ENCODE assay signal across 7 mouse cellular contexts in genomic region chr3:146345308-146345780, GRCm38 (mm10). TPM values are rescaled to one million over a fixed set of nuclear protein-coding genes. Genes with fewer than 3 reads are reported as not detected.
A peak's percentile ranks its signal among the peaks of the same experiment; 100 is the strongest.
DNase-seq lines count a peak whose midpoint lies in the region; ATAC-seq and TF ChIP-seq lines count a peak whose summit lies in the region.

No protein-coding gene starts in this region.

- H3K27me3 ChIP-seq in Patski = no peaks in the 10 kb centered on the region
- H3K27me3 ChIP-seq in forebrain, embryonic 15.5 days = no peaks in the 10 kb centered on the region
- peaks cover 24% of the 10 kb centered on the region; the same call in 1 of the 2 replicates for H3K27me3 ChIP-seq in hindbrain, embryonic 10.5 days (ENCODE audit: insufficient read depth, poor library complexity, severe bottlenecking)

- POLR2A ChIA-PET in Patski (lab: Charles Lee) = no interaction called here

- H3K4me1 ChIP-seq in forebrain, embryonic 15.5 days = peaks cover 23% of the 10 kb centered on the region
- H3K4me1 ChIP-seq in hindbrain, embryonic 10.5 days (replicated peaks) = peaks cover 9% of the 10 kb centered on the region; the same call in 1 of the 2 replicates

- 3% methylated on average over 18 of the region's 18 CpGs for WGBS in forebrain, embryonic 15.5 days
- WGBS in hindbrain, embryonic 10.5 days = 13% methylated on average over 18 of the region's 18 CpGs

- H3K9me3 ChIP-seq in forebrain, embryonic 15.5 days = no peaks in the 10 kb centered on the region
- no peaks in the 10 kb centered on the region for H3K9me3 ChIP-seq in hindbrain, embryonic 10.5 days

- peak overlapping the region; percentile 74 for H3K27ac ChIP-seq in forebrain, embryonic 15.5 days (replicated peaks)
- peak overlapping the region; percentile 72 for H3K27ac ChIP-seq in hindbrain, embryonic 10.5 days

- no peak for DNase-seq in Patski (ENCODE audit: low read depth, low spot score)
- peak; percentile 57 for DNase-seq in cerebellum, adult 11 months
- peak; percentile 80 for DNase-seq in hindbrain, embryonic 10.5 days (ENCODE audit: low spot score)
- peak; percentile 65 to 73 for DNase-seq in layer of hippocampus, postnatal 36 days
- peak; percentile 53 for DNase-seq in lung, postnatal 36 days
- DNase-seq in right cerebral cortex, adult 18-20 months = peak; percentile 68

- in situ Hi-C loops in Patski (cut with MboI; ENCODE audit: low pct_unique_long_range_greater_than_20kb) = loop anchor here (5.0 to 10.0 kb wide), 3 partner anchors 137 to 572 kb away; no protein-coding TSS in a partner anchor

- TF ChIP-seq CTCF in Patski (IDR thresholded peaks at IDR 0.05) = peak; percentile 99

- H3K36me3 ChIP-seq in forebrain, embryonic 15.5 days = no peaks in the 10 kb centered on the region
- no peaks in the 10 kb centered on the region for H3K36me3 ChIP-seq in hindbrain, embryonic 10.5 days

- H3K9ac ChIP-seq in forebrain, embryonic 15.5 days (replicated peaks) = peak overlapping the region; percentile 56

- CTCF ChIA-PET in Patski (lab: Charles Lee) = interaction anchor here (0.6 to 9.3 kb wide), 16 partner anchors 9 to 568 kb away, joined by 3 to 107 read pairs (median 4); no protein-coding TSS in a partner anchor

- ATAC-seq in Patski = peak; percentile 81
- ATAC-seq in forebrain, embryonic 15.5 days (replicated peaks) = peak; percentile 84

- H3K4me2 ChIP-seq in forebrain, embryonic 15.5 days (replicated peaks) = peak overlapping the region; percentile 43

- peak overlapping the region; percentile 37 for H3K4me3 ChIP-seq in forebrain, embryonic 15.5 days
- H3K4me3 ChIP-seq in hindbrain, embryonic 10.5 days = peak overlapping the region; percentile 38

RNA-seq across cellular contexts. Expression of gene Ssx2ip, which starts 59.1 kb away (rescaled TPM):
- polyA plus RNA-seq in Patski (2021) = 30.8 TPM
- 24.0 and 25.1 TPM in 2 replicates for polyA plus RNA-seq in forebrain, embryonic 15.5 days (2015; fragmentation: Nextera tagmentation; extraction: Ambion mirVana)
- polyA plus RNA-seq in hindbrain, embryonic 10.5 days (2016; fragmentation: Nextera tagmentation; extraction: Ambion mirVana) = 20.2 and 26.0 TPM in 2 replicates
- 100 to 1,000 TPM; 104 to 108 TPM for total RNA-seq in layer of hippocampus, postnatal 36 days (2021)
